Mouse (Mus musculus): ENCODE measurements around the gene Abcb8.

Gene Abcb8

DNA sequence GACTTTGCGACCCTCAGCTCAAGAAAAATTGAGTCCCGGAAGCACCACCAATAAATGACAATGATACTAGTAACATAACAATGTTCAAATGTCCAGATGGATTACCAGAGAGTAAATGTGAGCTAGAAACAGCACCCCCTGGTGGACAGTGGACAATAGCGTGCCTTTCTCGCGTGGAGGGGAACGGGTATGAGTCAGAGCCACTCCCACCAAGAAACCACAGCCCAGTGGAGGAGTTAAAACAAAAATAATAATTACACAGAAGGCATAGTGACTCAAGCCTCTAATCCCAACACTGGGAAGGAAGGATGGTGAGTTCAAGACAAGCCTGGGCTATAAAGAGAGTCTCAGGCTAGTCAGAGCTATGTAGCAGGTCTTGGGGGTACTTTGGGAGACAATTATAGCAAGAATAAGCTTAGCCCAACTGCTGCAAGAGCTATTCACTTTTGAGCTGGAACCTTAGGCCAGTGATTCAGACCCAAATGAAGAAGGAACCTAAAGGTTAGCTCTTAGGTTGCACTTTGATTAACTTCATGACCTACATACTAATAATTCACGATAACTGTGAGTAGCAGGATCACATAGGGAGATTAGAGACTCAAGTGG is at the start of gene Abcb8:
Abcb8 (plus strand) TSS at position 272 of the 606 bp plus-strand sequence.
- no peak for DNase-seq (ENCODE audit: low spot score)

DNA sequence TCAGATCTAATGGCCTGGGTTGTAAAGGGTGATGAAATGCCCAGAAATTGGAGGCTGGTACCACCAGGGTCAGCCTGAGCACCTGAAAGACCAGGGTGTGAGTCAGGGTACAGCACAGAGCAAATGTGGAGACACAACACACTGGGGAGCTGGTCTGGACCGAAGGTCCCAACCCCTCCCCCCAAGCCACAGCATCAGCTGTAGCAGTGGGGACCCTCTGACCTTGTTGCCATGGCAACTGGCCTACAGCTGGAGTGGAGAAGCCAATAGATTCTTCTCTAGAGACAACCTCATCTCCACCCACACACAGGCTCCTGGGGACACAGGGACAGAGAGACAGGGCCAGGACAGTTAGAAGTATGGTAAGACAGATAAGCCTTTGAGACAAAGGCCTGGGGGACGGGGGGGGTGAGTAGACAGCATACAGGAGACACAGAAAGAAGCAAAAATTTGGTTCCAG is 49.5 kb upstream of the Abcb8 start:
- no peak for DNase-seq (ENCODE audit: low spot score)

DNA sequence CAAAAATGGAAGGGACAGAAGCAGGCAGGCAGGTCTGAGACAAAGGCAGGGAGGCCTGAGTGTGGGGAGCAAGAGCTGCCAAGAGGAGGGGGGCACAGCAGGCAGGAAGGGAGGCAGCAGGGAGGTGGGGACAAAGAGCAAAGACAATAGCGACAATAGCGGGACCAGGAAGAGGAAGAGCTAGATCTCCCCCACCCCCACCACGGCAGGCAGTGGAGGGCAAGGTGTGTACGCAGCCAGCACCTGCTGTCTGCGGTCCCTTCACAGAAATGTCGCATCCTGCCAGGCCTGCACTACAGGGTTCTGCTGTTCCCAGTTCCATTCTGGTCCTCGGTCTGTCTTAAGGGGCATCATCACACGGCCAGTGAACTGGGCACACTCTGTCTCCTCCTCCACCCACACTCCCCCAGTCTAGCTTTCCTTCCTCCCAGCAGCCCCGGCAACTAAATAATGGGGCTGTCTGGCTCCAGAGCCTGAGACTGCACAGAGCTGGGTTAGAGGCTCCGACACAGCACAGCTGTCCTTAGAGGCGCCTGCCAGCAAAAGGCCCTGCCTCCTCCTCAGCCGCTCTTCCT is 48.9 kb upstream of the Abcb8 start:
- DNase-seq (ENCODE audit: low spot score), result no peak

DNA sequence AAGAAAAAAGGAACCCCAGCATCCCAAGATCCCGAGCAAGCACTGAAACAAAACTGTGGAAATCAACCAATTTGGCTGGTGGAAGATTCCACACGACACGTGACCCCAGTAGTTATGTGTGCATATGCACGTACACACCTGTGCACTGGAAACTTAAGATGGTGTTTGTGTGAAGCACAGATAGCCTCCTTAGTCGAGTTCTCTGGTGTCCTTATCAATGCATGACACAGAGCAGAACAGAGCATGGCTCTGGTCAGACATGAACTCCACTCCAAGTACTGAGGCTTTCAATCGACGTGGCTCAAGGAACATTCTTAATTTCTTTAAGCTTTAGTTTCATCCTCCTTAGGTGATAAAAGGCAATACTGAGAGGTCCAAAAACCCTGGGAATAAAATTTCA is 47.1 kb upstream of the Abcb8 start:
- no peak for DNase-seq (ENCODE audit: low spot score)

DNA sequence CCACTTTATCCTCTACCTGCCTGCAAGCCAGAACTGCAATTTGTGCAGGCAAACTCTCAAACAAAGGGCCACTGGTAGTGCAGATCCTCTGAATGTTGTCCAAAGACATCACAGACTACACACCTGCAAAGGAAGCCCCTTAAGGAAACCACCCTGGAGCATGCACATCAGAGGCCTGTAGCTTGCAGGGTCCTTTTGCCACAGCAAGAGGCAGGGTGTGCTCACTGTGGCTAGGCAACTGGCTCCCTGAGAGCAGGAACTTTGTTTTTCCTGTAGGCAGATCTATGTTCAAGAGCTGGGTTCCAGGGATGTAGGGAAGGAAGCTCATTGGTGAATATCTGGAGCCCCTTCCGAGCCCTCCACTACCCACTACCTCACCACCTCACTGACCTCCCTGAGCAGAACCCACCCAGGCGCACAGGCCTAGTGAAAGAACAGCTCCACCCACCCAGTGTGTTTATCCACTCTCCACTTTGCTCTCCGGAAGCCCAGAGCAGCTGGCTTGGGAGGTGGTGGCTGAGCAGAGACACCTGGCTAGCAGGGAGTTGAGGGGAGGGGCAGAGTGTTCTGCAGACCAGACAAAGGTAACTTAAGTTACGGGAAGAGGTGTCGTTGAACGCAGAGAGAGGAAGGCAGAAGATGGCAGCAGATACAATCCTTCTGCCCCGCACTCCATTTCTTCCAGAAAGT is 46.1 kb upstream of the Abcb8 start:
- no peak for DNase-seq (ENCODE audit: low spot score)

DNA sequence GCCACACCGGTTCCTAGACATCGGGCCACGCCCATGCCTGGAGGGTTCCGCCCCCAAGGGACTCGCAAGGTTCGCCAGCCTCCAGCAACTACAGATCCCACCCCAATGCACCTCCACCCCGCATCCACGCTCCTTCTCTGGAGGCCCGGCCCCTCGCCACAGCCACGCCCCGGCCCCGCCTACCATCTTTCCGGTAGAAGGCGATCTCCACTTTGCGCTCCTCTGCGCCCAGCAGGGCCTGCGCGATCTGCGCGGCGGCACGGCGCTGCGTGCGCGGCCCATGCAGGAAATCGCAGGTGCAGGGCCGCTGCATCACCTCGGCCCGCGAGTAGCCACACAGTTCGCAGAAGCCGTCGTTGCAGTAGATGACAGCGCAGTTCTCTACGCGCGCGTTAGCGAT is 45.3 kb upstream of the Abcb8 start:
- DNase-seq (ENCODE audit: low spot score), result no peak

DNA sequence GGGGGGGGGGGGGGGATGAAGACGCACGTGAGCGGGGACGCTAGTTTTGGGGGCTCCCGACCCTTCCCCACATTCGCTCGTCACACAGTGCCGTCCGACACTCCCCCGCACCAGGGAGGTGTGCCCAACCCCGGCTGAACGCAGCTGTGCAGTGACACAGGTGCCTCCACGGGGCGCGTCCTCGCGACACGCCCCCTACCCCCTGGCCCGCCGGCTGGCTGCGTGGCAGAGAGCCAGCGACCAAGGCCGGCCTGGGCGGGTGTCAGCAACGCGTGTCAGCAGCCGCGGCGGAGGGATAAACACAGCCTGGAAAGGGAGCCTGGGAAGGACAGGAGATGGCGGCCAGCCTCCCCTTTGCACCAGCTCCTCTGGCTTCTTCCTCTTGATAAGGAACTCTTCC is 44.9 kb upstream of the Abcb8 start:
- no peak for DNase-seq (ENCODE audit: low spot score)

DNA sequence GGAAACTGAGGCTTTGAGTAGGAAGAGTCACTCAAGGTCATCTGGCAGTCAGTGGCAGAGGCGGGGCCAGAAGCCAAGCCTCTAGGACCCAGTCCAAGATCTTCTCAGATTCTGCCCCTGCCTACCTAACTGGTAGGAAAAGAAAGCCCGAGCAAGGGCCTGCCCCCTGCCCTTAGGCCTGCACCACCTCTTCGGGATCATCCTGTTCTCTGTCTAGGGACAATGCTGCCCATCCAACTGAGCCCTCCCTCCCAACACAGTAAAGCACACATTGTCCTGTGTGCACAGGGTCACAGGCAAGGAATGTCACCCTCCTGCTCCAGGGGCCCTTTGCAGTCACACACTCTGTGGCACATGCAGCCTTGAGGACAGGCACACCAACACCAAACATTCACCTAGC is 43.4 kb upstream of the Abcb8 start:
- DNase-seq (ENCODE audit: low spot score), result no peak

DNA sequence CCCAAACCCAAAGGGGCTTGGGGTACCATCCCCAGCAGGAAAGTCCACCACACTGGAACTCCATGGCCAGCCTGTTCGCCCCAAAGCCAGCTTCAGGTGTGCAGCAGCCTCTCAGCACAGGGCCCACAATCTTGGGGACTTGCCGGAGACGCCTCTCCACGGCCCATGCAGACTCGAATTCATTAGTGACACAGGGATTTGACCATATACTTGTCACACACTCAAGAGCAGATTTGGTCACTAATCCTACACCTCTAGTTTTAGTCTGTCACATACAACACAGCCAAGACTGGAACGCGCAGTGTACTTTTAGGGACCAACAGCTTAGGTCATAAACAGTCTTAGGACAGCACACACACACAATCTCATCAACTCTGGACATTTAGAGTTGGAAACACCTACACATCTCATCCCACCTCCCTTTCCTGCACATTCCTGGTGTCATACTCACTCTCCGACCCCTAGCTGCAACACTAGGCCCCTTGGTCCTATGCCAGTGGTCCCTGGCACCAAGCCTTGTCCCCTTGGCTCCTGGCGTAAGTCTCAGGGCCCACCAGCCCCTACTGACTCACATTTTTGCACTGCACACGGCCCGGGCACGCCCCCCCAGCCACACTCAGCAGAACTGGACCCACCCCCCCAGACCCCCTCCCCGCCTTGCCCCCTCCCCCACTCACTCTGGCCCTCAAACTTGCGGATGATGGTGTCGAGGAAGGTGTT is 42.8 kb upstream of the Abcb8 start:
- no peak for DNase-seq (ENCODE audit: low spot score)

DNA sequence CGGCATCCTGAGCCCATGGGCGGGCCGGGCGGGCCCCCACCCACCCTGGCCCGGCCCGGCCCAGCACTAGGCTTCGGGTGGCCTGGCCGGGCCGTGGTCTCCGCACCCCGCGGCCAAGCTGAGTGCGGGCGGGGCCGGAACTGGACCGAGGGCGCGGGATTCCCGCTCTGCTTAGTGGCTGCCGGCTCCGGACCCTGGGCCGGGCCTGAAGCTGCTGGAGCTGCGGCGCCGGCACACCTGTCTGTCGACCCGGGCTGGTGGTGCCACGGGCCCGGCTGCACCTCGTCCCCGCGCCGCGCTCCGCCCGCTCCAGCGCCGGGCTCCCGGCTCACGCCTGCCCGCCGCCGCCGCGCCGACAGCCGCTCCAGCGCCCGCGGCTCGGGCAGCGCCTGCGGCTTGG is 42.2 kb upstream of the Abcb8 start, which contains the start of gene Kcnh2:
Kcnh2 (minus strand) TSS at position 327 of the 400 bp plus-strand sequence.
- DNase-seq (ENCODE audit: low spot score), result no peak

DNA sequence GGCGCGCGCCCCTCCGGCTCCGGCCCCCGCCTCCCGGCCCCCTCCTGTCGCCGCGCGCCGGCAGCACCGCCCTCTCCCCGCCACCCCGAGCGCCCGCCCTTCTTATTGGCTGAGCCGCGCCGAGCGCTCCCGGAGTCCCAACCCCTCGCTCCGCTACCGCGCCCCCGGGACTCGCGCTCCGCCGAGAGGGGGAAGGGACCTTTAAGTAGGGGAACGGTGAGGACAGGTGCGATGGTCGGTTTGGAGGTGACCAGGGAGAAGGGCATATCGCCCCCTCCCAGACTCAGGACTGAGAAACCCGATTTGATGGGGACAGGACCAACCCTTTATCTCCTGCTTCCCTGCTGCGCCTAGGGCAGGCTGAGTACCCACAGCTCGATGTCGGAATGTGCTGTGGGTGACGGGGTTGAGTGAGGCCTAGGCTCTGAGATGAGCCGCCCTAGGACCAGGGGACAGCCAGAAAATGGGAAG is 41.7 kb upstream of the Abcb8 start:
- DNase-seq (ENCODE audit: low spot score), result no peak

DNA sequence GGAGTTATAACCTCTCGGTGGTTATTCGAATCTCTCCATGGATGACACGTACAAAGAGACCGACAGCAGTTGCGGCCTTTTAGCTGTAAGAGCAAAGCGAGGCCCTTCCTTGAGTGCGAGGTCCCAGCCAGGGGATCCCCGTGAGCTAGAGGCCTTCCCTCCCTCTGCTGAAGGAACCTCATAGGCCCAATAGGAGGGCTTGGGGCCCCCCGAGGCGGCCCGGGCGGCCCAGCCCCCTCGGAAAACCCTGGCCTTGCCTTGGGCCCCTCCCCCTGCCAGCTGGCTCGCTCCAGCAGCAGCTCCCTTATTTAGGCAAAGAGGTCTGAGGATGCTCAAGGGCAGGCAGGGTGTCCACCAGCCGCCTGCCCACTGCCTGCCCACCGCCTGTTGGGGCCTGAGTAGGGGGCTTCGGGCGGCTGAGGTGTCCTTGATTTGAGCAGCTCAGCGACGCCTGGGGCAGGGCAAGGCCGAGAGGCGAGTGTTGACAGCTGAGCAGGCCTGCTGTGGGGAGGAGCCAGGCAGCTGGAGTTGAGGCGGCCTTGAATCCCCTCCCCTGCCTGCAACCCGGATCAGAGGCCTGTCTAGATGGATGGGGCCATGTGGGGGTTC is 41.1 kb upstream of the Abcb8 start:
- no peak for DNase-seq (ENCODE audit: low spot score)

DNA sequence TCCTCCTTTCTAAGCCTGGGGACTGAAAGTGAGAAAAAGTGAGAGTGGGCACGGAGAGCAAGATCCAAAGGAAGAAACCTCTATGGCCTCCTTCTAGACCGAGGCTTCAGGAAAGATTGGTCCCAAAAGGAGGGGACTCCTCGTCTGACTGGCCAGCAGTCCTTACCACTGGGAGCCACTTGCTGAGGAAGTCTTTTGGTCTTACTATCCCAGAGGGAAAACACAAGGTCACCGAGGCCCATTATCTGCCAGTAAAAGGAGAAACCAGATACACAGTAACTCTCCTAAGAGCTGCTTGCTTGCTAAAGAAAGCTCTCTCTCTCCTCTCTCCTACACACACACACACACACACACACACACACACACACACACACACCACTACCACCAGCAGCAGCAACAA is 40.1 kb upstream of the Abcb8 start:
- no peak for DNase-seq (ENCODE audit: low spot score)

DNA sequence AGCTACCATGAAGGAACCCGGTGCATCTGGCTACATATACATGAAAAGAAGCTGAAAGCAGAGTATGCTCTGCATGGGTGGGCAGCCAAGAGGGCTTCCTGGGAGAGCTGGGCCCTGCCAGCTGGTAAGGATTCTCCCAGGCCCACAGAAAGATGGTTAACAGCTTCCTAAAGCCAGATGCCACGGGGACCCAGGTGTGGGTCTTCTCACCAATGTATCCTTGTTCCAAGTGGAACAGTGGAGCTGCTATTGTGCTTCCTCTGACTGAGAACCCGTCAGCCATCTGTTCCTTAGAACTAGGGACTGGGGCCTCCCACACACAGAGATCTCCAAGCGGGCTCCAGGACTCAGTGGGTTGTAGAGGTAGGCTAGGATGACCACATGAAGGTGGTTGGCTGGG is 36.7 kb upstream of the Abcb8 start:
- no peak for DNase-seq (ENCODE audit: low spot score)

DNA sequence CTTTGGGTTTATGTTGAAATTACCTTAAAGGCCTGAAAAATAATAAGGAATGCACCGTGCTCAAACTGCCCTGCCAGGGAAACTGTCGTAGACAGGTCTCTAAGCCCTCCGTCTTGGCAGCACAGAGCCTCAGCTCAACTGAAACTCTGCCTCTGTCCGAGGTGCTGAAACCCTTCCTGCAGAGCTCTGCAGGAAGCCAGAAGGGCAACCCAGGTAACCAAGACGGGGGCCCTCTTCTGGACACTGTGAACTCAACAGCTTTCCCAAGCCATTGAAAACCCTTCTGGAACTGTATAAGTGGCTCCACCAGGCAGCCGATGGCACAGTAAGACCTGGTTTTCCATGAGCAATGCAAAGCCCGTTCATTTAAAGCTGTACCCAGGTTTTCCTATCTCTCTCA is 36.0 kb upstream of the Abcb8 start:
- peak; percentile 49 for DNase-seq (ENCODE audit: low spot score)

DNA sequence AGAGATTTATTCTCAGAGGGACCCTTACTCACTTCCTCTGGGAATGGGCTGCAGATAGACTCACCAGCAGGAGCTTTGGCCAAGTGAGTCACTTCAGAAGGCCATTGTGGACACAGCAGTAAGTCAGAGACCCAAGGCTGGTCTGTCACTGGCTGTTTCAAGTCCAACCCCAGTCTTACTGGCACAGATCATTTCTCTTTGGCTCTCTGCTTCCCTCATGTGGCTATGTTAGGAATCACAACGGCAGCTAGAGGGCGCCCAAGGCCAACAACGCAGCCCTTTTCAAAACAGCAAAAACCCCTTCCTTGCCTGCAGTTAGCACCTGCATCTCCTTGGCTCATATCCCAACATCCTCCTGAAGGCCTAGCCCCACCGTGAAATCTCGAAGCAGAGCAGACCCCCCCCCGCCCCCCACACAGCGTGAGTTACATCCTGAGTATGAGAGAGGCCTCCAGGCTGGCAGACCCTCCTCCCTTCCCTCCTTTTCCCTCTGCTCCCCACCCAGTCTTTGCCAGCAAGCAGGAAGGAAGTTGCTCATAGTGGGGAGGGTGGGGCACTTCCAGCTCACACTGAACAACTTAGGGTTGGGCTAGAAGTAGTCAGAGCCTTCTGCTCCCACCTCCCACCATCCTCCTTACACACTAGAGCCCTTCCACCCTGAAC is 32.5 kb upstream of the Abcb8 start:
- DNase-seq (ENCODE audit: low spot score), result no peak

DNA sequence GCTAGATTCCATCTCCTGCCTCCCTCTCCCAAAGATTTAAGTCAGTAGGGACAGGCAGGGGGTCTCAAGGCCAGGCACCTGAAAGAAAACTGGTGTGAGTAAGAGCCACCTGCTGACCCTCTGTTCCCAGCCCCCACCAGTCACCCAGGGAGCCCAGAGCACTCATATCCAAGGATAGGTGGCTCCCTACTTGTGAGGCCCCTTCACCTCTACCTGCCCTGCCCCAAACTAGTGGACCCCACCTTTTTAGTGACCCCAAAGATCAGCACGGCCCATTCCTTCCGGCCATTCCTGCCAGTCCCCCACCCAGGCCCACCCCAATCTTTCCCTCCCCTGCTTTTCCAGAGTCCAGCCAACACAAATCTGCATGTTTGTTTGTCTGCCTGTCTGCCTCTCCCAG is 30.0 kb upstream of the Abcb8 start:
- DNase-seq (ENCODE audit: low spot score), result no peak

DNA sequence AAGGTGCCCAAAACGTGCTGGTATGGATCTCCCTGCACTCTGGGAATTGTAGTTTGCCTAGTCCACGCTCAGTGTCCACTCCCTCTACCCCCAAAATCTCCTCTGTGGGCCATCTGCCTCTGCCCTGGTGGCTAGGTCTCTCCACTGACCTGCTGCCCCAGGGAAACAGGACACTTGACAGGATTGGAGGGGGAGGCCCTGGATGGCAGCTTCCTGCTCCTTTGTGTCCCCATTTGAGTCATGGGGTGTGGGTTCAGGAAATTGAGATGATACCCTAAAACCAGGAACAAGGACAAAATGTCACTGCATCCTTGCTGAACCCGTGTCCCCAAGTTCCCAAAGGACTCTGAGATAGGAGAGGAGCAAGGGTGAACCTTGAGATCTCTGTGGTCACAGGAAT is 29.4 kb upstream of the Abcb8 start:
- DNase-seq (ENCODE audit: low spot score), result no peak

DNA sequence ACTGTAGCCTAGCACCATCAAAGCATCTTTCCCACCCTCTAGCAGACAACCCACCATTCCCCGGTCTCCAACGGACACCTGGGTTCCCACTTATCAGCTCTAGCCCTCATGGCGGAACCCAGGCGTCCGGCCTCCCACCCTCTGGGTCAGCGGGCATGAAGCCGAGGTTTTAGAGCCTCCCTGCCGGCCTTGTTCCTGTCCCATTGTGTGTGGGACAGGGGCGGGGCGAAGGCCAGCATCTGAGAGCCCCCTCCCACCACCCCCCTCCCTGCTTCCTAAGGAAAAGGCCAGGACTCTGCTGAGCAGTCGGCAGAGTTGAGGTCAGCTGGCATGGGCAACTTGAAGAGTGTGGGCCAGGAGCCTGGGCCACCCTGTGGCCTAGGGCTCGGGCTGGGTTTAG is 29.0 kb upstream of the Abcb8 start, which contains the start of gene Nos3:
Nos3 (plus strand) TSS at position 303 of the 400 bp plus-strand sequence.
- no peak for DNase-seq (ENCODE audit: low spot score)

DNA sequence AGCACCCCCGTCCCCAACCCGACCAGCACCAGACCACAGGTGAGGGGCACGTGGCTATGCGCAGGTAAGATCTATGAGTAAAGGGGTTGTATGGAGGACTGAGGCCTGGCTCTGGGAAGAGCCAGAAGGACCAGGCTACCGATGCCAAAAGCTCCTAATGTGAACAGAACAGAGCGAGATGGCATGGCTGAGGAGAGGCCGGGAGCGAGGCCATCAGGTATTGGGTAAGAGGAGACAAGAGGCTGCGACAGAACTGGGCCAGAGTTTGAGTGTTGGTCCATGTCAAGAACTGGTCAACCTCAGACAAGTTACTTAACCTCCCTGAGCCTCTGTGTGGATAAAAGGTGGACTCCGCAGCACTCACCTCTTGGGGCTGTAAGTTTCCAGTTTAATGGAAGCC is 28.5 kb upstream of the Abcb8 start:
- no peak for DNase-seq (ENCODE audit: low spot score)

DNA sequence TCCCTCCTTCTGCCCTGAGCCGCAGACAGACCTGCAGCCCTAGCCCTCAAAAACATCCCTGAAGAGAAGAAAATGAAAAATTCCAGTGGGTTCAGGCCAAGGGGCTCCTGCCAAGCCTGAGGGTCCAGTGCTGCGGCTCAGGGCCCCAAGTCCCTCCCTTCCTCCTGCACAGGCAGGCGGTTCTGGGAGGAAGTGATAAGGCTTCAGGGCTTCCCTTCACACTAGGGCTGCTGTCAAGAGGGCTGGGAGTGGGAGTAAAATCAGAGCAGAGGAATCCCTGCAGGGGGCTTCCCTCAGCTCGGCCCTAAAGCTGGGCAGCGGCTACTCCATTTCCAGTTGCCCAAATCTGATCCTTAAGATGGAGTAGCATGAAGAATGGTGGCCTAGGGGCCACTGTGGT is 27.9 kb upstream of the Abcb8 start:
- DNase-seq (ENCODE audit: low spot score), result no peak

DNA sequence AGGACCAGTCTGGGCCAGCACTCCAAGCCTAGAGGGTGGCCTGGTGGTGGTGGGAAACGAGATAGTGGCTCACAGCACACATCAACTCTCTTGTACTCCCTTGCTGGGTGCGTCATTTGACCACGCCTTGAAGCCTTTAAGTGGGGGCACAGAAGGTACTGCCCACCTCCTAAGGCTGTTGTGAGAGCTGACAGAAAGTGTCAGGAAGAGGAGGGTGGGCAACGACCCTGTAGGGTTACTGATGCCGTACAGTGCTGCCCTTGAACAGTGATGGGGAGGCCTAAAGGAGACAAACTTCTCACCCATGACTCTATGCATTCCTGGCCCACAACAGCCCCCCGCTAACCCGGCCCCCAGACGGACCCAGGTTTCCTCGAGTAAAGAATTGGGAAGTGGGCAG is 27.0 kb upstream of the Abcb8 start:
- DNase-seq (ENCODE audit: low spot score), result no peak

Data from urinary bladder, postnatal 10 days (tissue).